In genomic region chr11:44626065-44626464, GRCm38 (mm10) we compare ENCODE assay signal across 10 mouse cellular contexts. TPM values are rescaled to one million over a fixed set of nuclear protein-coding genes. Genes with fewer than 3 reads are reported as not detected.
A peak's percentile ranks its signal among the peaks of the same experiment; 100 is the strongest.
DNase-seq lines count a peak whose midpoint lies in the region; ATAC-seq lines count a peak whose summit lies in the region.
"Had no signal": no experiment of that assay in that cellular context is flagged by ENCODE, and none has a peak within 500 bp of the region (broad histone marks: within the 10 kb centered on the region; RNA-seq: fewer than 3 reads in every experiment).

No protein-coding gene starts in this region.

- peaks cover 5% of the 10 kb centered on the region; the same call in 1 of the 2 replicates for H3K36me3 ChIP-seq in neural tube, embryonic 13.5 days

- H3K9me3 ChIP-seq in neural tube, embryonic 13.5 days: no peaks in the 10 kb centered on the region

- H3K27ac ChIP-seq in neural tube, embryonic 13.5 days (replicated peaks): peak overlapping the region; percentile 71

- H3K4me3 ChIP-seq in neural tube, embryonic 13.5 days: peak overlapping the region; percentile 19
- H3K4me3 ChIP-seq: erythroblast, embryonic 14.5 days had no signal

- peaks cover 3% of the 10 kb centered on the region; the same call in 1 of the 2 replicates for H3K27me3 ChIP-seq in neural tube, embryonic 13.5 days

- 27% methylated on average over 10 of the region's 10 CpGs for WGBS in neural tube, embryonic 13.5 days

- peak; percentile 72; the same call in 1 of the 2 replicates for ATAC-seq in neural tube, embryonic 13.5 days (ENCODE audit: low read depth)
- no peak for ATAC-seq in erythroid progenitor cell, adult 5-6 weeks (replicated peaks; ENCODE audit: low FRiP score, poor library complexity, severe bottlenecking)

- DNase-seq in left cerebral cortex, postnatal 4 days: peak; percentile 62
- DNase-seq in left cerebral cortex, postnatal 25 days (ENCODE audit: low spot score in 2 of 2): no peak
- DNase-seq in cerebellum, postnatal 25 days: peak; percentile 84 to 86
- DNase-seq in layer of hippocampus, adult 9-10 months (ENCODE audit: low spot score): peak; percentile 39
- no peak for DNase-seq in left cerebral cortex, postnatal 14 days (ENCODE audit: low spot score in 2 of 2)
- no peak for DNase-seq in kidney, adult 18-20 months
- DNase-seq: kidney, adult 8-10 months had no signal

- H3K4me2 ChIP-seq in neural tube, embryonic 13.5 days: peak overlapping the region; percentile 49

- peaks cover 75% of the 10 kb centered on the region for H3K4me1 ChIP-seq in neural tube, embryonic 13.5 days (replicated peaks)

- intact Hi-C loops in left cerebral cortex, postnatal 4 days (cut with DNase I): no loop called here
- intact Hi-C loops in left cerebral cortex, postnatal 25 days (cut with DNase I): no loop called here
- intact Hi-C loops in left cerebral cortex, postnatal 14 days (cut with DNase I): loop anchor here (10.0 kb wide), 1 partner anchor 159 kb away; no protein-coding TSS in a partner anchor

- H3K9ac ChIP-seq in neural tube, embryonic 13.5 days: peak overlapping the region; percentile 56

RNA-seq across cellular contexts. Expression of gene Ebf1, which starts 8.9 kb away (rescaled TPM):
- 1 to 10 TPM; 5.9 to 6.7 TPM for total RNA-seq in left cerebral cortex, postnatal 4 days (2021)
- 1 to 10 TPM; 2.4 to 5.1 TPM for total RNA-seq in left cerebral cortex, postnatal 25 days (2021)
- polyA plus RNA-seq in neural tube, embryonic 13.5 days (2015; fragmentation: Nextera tagmentation; extraction: Ambion mirVana): 182 and 184 TPM in 2 replicates
- total RNA-seq in erythroid progenitor cell, adult 5-6 weeks (2015; ENCODE audit: low replicate concordance): 16.2 and 21.0 TPM in 2 replicates
- 3.7 and 7.6 TPM in 2 replicates for total RNA-seq in erythroid progenitor cell, adult 5-6 weeks (2017; ENCODE audit: low replicate concordance)
- total RNA-seq in left cerebral cortex, postnatal 14 days (2021): 1 to 10 TPM; 4.2 to 4.6 TPM
- polyA plus RNA-seq: erythroblast, embryonic 14.5 days had no signal

Comparison
In these comparisons a context has a peak if more than half of its experiments do, and no peak if none do; other contexts are left out.
1. DNase-seq: peak in left cerebral cortex, postnatal 4 days (single experiment), cerebellum, postnatal 25 days (2 of 2) and layer of hippocampus, adult 9-10 months (single experiment); none in left cerebral cortex, postnatal 25 days (0 of 2), left cerebral cortex, postnatal 14 days (0 of 2) and kidney, adult 18-20 months (single experiment).